Mouse (Mus musculus) spleen, adult 2 months (tissue): ENCODE measurements around the gene Nell1.

ENCODE experiments used
- CTCF ChIP-seq: fragments of 200-500 bp; IDR thresholded peaks from 2 replicates; pipeline ENCODE4 v1.5.1; 2011; ENCODE audit warnings: mild to moderate bottlenecking, inconsistent platforms; ENCODE audit not compliant: insufficient read depth, insufficient read length, insufficient replicate concordance; ENCODE audit errors: extremely low read depth
- POLR2A ChIP-seq: fragments of 200-500 bp; IDR thresholded peaks from 2 replicates; pipeline ENCODE4 v1.6.1; 2011; ENCODE audit warnings: low read depth, low read length, inconsistent platforms

DNA sequence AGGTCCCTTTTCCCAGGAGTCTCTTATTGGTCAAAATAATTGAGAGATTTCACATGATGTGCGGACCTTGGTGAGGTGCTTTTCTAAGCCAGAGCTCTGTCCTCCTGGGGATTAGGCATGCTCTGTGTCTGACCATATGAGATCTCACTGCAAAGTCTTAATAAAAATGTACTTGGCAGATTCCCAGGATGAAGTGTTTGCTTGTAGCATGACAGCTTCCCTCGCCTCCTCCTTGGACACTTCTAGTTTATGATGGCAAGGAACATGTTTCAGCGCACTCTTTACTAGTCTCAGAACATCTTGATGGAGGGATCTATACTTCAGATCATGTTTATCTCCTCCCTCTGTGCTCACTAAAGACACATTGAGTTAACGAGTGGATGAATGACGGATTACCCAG lies 143.7 kb downstream of the Nell1 start:
- no peak for TF ChIP-seq POLR2A
- TF ChIP-seq CTCF: no peak
